Mouse (Mus musculus) ES-E14 (cell line): ENCODE results near the gene Cux1. TPM values are rescaled to one million over a fixed set of nuclear protein-coding genes. Genes with fewer than 3 reads are reported as not detected.

Source experiments
- DNase-seq: peaks from one replicate; pipeline ENCODE4 v3.0.0-alpha.2; 2013; ENCODE audit warnings: low read depth, low spot score
- H3K27ac ChIP-seq: 2 replicates; pipeline ENCODE4 v1.5.1; 2012; ENCODE audit warnings: low read depth, mild to moderate bottlenecking, low read length, moderate library complexity, mixed read lengths; ENCODE audit not compliant: poor library complexity, insufficient read depth, severe bottlenecking
- H3K36me3 ChIP-seq: 2 replicates; pipeline ENCODE4 v1.6.1; 2012; ENCODE audit warnings: mild to moderate bottlenecking, low read length, moderate library complexity, mixed read lengths; ENCODE audit not compliant: control insufficient read depth, poor library complexity, insufficient read depth, severe bottlenecking
- H3K4me1 ChIP-seq, 2 experiments: fragments of 150-350 bp in 1 of 2; sonication (generic) in 1 of 2; 2 replicates each; pipeline ENCODE4 v1.6.1; 2012; ENCODE audit warnings: low read length in 2 of 2, mild to moderate bottlenecking in 1 of 2, mixed read lengths in 1 of 2; ENCODE audit not compliant: control insufficient read depth in 2 of 2, insufficient read depth in 2 of 2, poor library complexity in 1 of 2
- H3K4me3 ChIP-seq, 2 experiments: fragments of 150-350 bp in 1 of 2; sonication (generic) in 1 of 2; 2 replicates each; pipeline ENCODE4 v1.5.1; 2012; ENCODE audit warnings: low read length in 2 of 2, low read depth in 1 of 2, mild to moderate bottlenecking in 1 of 2, mixed read lengths in 1 of 2; ENCODE audit not compliant: insufficient read depth in 1 of 2, poor library complexity in 1 of 2, severe bottlenecking in 1 of 2
- H3K9ac ChIP-seq: 2 replicates; pipeline ENCODE4 v1.6.1; 2012; ENCODE audit warnings: low read depth, mild to moderate bottlenecking, low read length, mixed read lengths; ENCODE audit not compliant: poor library complexity, insufficient read depth, severe bottlenecking
- H3K9me3 ChIP-seq: fragments of 150-350 bp; sonication (generic); 2 replicates; pipeline ENCODE4 v1.6.1; 2012; ENCODE audit warnings: low read depth, mild to moderate bottlenecking, low read length; ENCODE audit not compliant: control insufficient read depth, insufficient read depth
- CHD2 ChIP-seq: IDR thresholded peaks from 2 replicates; pipeline ENCODE4 v1.6.1; 2014; ENCODE audit warnings: mild to moderate bottlenecking, low read depth, low read length, inconsistent platforms
- HCFC1 ChIP-seq: IDR thresholded peaks from 2 replicates; pipeline ENCODE4 v1.6.1; 2012; ENCODE audit warnings: low read length, inconsistent platforms, borderline replicate concordance; ENCODE audit not compliant: insufficient read depth
- MAFK ChIP-seq: IDR thresholded peaks from 2 replicates; pipeline ENCODE4 v1.6.1; 2014; ENCODE audit warnings: mild to moderate bottlenecking, low read depth, low read length, inconsistent platforms; ENCODE audit not compliant: insufficient read depth
- ZC3H11A ChIP-seq: IDR thresholded peaks from 2 replicates; pipeline ENCODE4 v1.6.1; 2012; ENCODE audit warnings: low read depth, mild to moderate bottlenecking, inconsistent platforms, low read length, borderline replicate concordance
- ZNF384 ChIP-seq: IDR thresholded peaks from 2 replicates; pipeline ENCODE4 v1.6.1; 2012; ENCODE audit warnings: low read depth, low read length, inconsistent platforms
- in situ Hi-C, 2 experiments: fragments of 600-800 bp; cut with MboI; formaldehyde crosslinking; loops; one replicate each; pipeline ENCODE4 v1.15.1; 2025; ENCODE audit warnings: low sequenced_read_pairs in 2 of 2, inconsistent platforms in 1 of 2; ENCODE audit not compliant: unreplicated experiment in 2 of 2
- total RNA-seq: library from RNA; depleted of rRNA; stranded (reverse); fragments of 300-350 nt; gene quantifications from 2 replicates; pipeline ENCODE4 v1.2.3, GENCODE M21; 2012

The Cux1 gene
- total RNA-seq, 1 experiment = 23.6 TPM

GRCm38 (mm10) chr5:136514049-136514677 lies 53.1 kb downstream of the Cux1 start:
- Histone ChIP-seq H3K4me3 (no peak overlapping the region), H3K9me3 (no peaks in the 10 kb centered on the region), H3K4me1 (no peaks in the 10 kb centered on the region; a peak in 1 of 4 replicates), H3K27ac (no peak overlapping the region), H3K36me3 (no peaks in the 10 kb centered on the region), H3K9ac (no peak overlapping the region)
- in situ Hi-C loops = no loop called here
- no peak for DNase-seq
- TF ChIP-seq MAFK (no peak), CHD2 (no peak), HCFC1 (no peak), ZNF384 (no peak), ZC3H11A (no peak)

- TF ChIP-seq HCFC1 = no peak
- no peak for TF ChIP-seq ZC3H11A
- TF ChIP-seq CHD2 = no peak
- TF ChIP-seq MAFK = no peak
- TF ChIP-seq ZNF384 = no peak
- H3K27ac ChIP-seq = no peak overlapping the region
- no peak overlapping the region for H3K4me3 ChIP-seq
- H3K9me3 ChIP-seq = no peaks in the 10 kb centered on the region
- no peak for DNase-seq
- H3K9ac ChIP-seq = no peak overlapping the region
- H3K36me3 ChIP-seq = no peaks in the 10 kb centered on the region
- in situ Hi-C loops = no loop called here
- H3K4me1 ChIP-seq = no peaks in the 10 kb centered on the region
Observed at GRCm38 (mm10) chr5:136512103-136512674, 55.1 kb downstream of the Cux1 start.

GRCm38 (mm10) chr5:136511378-136511777 lies 55.9 kb downstream of the Cux1 start:
- Histone ChIP-seq H3K36me3 (no peaks in the 10 kb centered on the region), H3K4me3 (no peak overlapping the region), H3K4me1 (peaks cover 1 to 4% of the 10 kb centered on the region in 2 experiments; a peak in 1 of 4 replicates), H3K27ac (no peak overlapping the region), H3K9ac (no peak overlapping the region), H3K9me3 (no peaks in the 10 kb centered on the region)
- no peak for DNase-seq
- no peak for TF ChIP-seq MAFK
- no peak for TF ChIP-seq HCFC1
- TF ChIP-seq CHD2 = no peak
- TF ChIP-seq ZNF384 = no peak
- no peak for TF ChIP-seq ZC3H11A
- in situ Hi-C loops = no loop called here

- Histone ChIP-seq H3K4me3 (no peak overlapping the region), H3K9ac (no peak overlapping the region)
- in situ Hi-C loops = no loop called here
Observed at GRCm38 (mm10) chr5:136510609-136511008, 56.7 kb downstream of the Cux1 start.

More at GRCm38 (mm10) chr5:136510609-136511008, 56.7 kb downstream of the Cux1 start:
- TF ChIP-seq HCFC1 (no peak), ZNF384 (no peak), CHD2 (no peak), ZC3H11A (no peak), MAFK (no peak)
- Histone ChIP-seq H3K27ac (no peak overlapping the region), H3K36me3 (no peaks in the 10 kb centered on the region), H3K4me1 (peaks cover 1 to 4% of the 10 kb centered on the region in 2 experiments; a peak in 1 of 4 replicates), H3K9me3 (no peaks in the 10 kb centered on the region)
- no peak for DNase-seq
